Mouse (Mus musculus) A20 (cell line): ENCODE measurements around the gene Ttc8.
"Not testable (repeated sequence)": the region's sequence is repeated elsewhere in the genome, so short reads cannot be mapped to it uniquely, and the experiment has no call there.

Experiments used
- DNase-seq: peaks from one replicate; pipeline ENCODE4 v3.0.0-alpha.2; 2011; ENCODE audit warnings: low read depth, low spot score

The Ttc8 gene

GRCm38 (mm10) chr12:98920194-98920991 is at the start of gene Ttc8:
Ttc8 (plus strand) TSS chr12:98920574.
- DNase-seq = peak; percentile 95

GRCm38 (mm10) chr12:98872836-98873235 is 47.5 kb upstream of the Ttc8 start:
- no peak for DNase-seq

GRCm38 (mm10) chr12:98875216-98875615 is 45.2 kb upstream of the Ttc8 start:
- DNase-seq = no peak

- DNase-seq = no peak
Observed at GRCm38 (mm10) chr12:98878693-98879092, 41.7 kb upstream of the Ttc8 start.

- DNase-seq = no peak
Observed at GRCm38 (mm10) chr12:98881796-98882195, 38.6 kb upstream of the Ttc8 start.

- DNase-seq = peak; percentile 69
Observed at GRCm38 (mm10) chr12:98884515-98884914, 35.9 kb upstream of the Ttc8 start.

GRCm38 (mm10) chr12:98896761-98897160 is 23.6 kb upstream of the Ttc8 start:
- DNase-seq = peak; percentile 73

- peak; percentile 60 for DNase-seq
Observed at GRCm38 (mm10) chr12:98899676-98900075, 20.7 kb upstream of the Ttc8 start.

- DNase-seq = peak; percentile 84
Observed at GRCm38 (mm10) chr12:98900341-98900880, 20.0 kb upstream of the Ttc8 start.

- peak; percentile 94 for DNase-seq
Observed at GRCm38 (mm10) chr12:98900881-98901801, 19.2 kb upstream of the Ttc8 start, which contains the start of gene Eml5. Eml5 (minus strand) TSS chr12:98901484.

GRCm38 (mm10) chr12:98905466-98905865 is 14.9 kb upstream of the Ttc8 start:
- DNase-seq = no peak

- DNase-seq = no peak
Observed at GRCm38 (mm10) chr12:98910096-98910495, 10.3 kb upstream of the Ttc8 start.

- no peak for DNase-seq
Observed at GRCm38 (mm10) chr12:98931174-98931573, 10.8 kb downstream of the Ttc8 start.

GRCm38 (mm10) chr12:98932441-98932840 is 12.1 kb downstream of the Ttc8 start:
- DNase-seq = no peak

- no peak for DNase-seq
Observed at GRCm38 (mm10) chr12:98932856-98933255, 12.5 kb downstream of the Ttc8 start.

GRCm38 (mm10) chr12:98951295-98951694 is 30.9 kb downstream of the Ttc8 start:
- not testable (repeated sequence) for DNase-seq

- DNase-seq = peak; percentile 12
Observed at GRCm38 (mm10) chr12:98956951-98957350, 36.6 kb downstream of the Ttc8 start.

- peak; percentile 80 for DNase-seq
Observed at GRCm38 (mm10) chr12:98957455-98957854, 37.1 kb downstream of the Ttc8 start.

- no peak for DNase-seq
Observed at GRCm38 (mm10) chr12:98961008-98961407, 40.6 kb downstream of the Ttc8 start.

GRCm38 (mm10) chr12:98961415-98961814 is 41.0 kb downstream of the Ttc8 start:
- no peak for DNase-seq

GRCm38 (mm10) chr12:98965441-98966135 is 45.2 kb downstream of the Ttc8 start:
- DNase-seq = no peak
